Mouse (Mus musculus) kidney, postnatal 0 days (tissue): Measurements from ENCODE around the gene Olfr767. TPM values are rescaled to one million over a fixed set of nuclear protein-coding genes. Genes with fewer than 3 reads are reported as not detected.

Experiments used
- ATAC-seq: fragments of 200-750 bp; cut with Nextera tagmentation; replicated peaks from 2 replicates; pipeline ENCODE4 v1.8.0; 2017; ENCODE audit warnings: low read depth, moderate number of reproducible peaks, moderate TSS enrichment, moderate library complexity; ENCODE audit not compliant: low FRiP score
- DNase-seq: peaks from one replicate; pipeline ENCODE4 v3.0.0-alpha.2; 2016; ENCODE audit warnings: low spot score
- H3K27ac ChIP-seq: fragments of 300-500 bp; sonication (generic); 2 replicates; pipeline ENCODE4 v1.5.1; 2014; ENCODE audit warnings: mild to moderate bottlenecking
- H3K27me3 ChIP-seq: fragments of 300-500 bp; sonication (generic); 2 replicates; pipeline ENCODE4 v1.6.1; 2014; ENCODE audit warnings: low read length, mixed read lengths; ENCODE audit not compliant: insufficient read depth
- H3K36me3 ChIP-seq: fragments of 300-500 bp; sonication (generic); 2 replicates; pipeline ENCODE4 v1.6.1; 2014; ENCODE audit warnings: low read length, mixed read lengths; ENCODE audit not compliant: insufficient read depth
- H3K4me1 ChIP-seq: fragments of 300-500 bp; sonication (generic); replicated peaks from 2 replicates; pipeline ENCODE4 v1.6.1; 2014; ENCODE audit warnings: antibody characterized with exemption, low read length, mixed read lengths; ENCODE audit not compliant: insufficient read depth
- H3K4me2 ChIP-seq: fragments of 300-500 bp; sonication (generic); 2 replicates; pipeline ENCODE4 v1.6.1; 2014; ENCODE audit warnings: mild to moderate bottlenecking, low read length, moderate library complexity, mixed read lengths
- H3K4me3 ChIP-seq: fragments of 300-500 bp; sonication (generic); replicated peaks from 2 replicates; pipeline ENCODE4 v1.5.1; 2014; ENCODE audit warnings: low read depth, low read length
- H3K9ac ChIP-seq: fragments of 300-500 bp; sonication (generic); 2 replicates; pipeline ENCODE4 v1.6.1; 2014; ENCODE audit warnings: low read depth, low read length
- H3K9me3 ChIP-seq: fragments of 300-500 bp; sonication (generic); replicated peaks from 2 replicates; pipeline ENCODE4 v1.6.1; 2016; ENCODE audit warnings: low read length, inconsistent platforms, mixed read lengths
- CTCF ChIP-seq: IDR thresholded peaks from 2 replicates; pipeline ENCODE4 v1.5.1; 2016; ENCODE audit warnings: antibody characterized with exemption, low read depth, mild to moderate bottlenecking, moderate library complexity
- WGBS: fragments of 180-500 bp; shearing (Covaris S2); extraction: QIAGEN DNeasy Blood & Tissue Kit; methylation state at CpG from one replicate; pipeline ENCODE4 v1.1.7; 2014; 5-methylcytosine and 5-hydroxymethylcytosine counted together
- polyA plus RNA-seq: library from polyadenylated mRNA; unstranded; fragments of >200 nt; fragmentation: Nextera tagmentation; extraction: Ambion mirVana; gene quantifications from 2 replicates; pipeline ENCODE4 v1.2.1, GENCODE M21; 2015

Gene Olfr767
- polyA plus RNA-seq, 1 experiment from 2014 or later, result not detected

- Histone ChIP-seq H3K36me3 (no peaks in the 10 kb centered on the region), H3K4me1 (no peaks in the 10 kb centered on the region), H3K4me3 (no peak within 1 kb of the TSS), H3K27me3 (no peaks in the 10 kb centered on the region), H3K4me2 (no peak within 1 kb of the TSS), H3K27ac (no peak within 1 kb of the TSS), H3K9ac (no peak within 1 kb of the TSS), H3K9me3 (no peaks in the 10 kb centered on the region)
- no peak for ATAC-seq
- no peak for TF ChIP-seq CTCF
- 86% methylated on average over 3 of the region's 3 CpGs for WGBS
- no peak for DNase-seq
These were observed 42.9 kb downstream of the Olfr767 start, which contains the start of gene Olfr764-ps1 for GRCm38 (mm10) chr10:129039796-129040195. Gene Olfr764-ps1 (minus strand): TSS chr10:129039896.

GRCm38 (mm10) chr10:129028343-129028742 is 54.4 kb downstream of the Olfr767 start:
- ATAC-seq (no peak), DNase-seq (peak; percentile 40)
- WGBS, result 29% methylated on average over 2 of the region's 2 CpGs
- Histone ChIP-seq H3K36me3 (no peaks in the 10 kb centered on the region), H3K9me3 (no peaks in the 10 kb centered on the region), H3K27me3 (no peaks in the 10 kb centered on the region), H3K4me2 (no peak overlapping the region), H3K9ac (no peak overlapping the region), H3K27ac (no peak overlapping the region), H3K4me3 (no peak overlapping the region), H3K4me1 (no peaks in the 10 kb centered on the region)
- TF ChIP-seq CTCF, result no peak

DNA sequence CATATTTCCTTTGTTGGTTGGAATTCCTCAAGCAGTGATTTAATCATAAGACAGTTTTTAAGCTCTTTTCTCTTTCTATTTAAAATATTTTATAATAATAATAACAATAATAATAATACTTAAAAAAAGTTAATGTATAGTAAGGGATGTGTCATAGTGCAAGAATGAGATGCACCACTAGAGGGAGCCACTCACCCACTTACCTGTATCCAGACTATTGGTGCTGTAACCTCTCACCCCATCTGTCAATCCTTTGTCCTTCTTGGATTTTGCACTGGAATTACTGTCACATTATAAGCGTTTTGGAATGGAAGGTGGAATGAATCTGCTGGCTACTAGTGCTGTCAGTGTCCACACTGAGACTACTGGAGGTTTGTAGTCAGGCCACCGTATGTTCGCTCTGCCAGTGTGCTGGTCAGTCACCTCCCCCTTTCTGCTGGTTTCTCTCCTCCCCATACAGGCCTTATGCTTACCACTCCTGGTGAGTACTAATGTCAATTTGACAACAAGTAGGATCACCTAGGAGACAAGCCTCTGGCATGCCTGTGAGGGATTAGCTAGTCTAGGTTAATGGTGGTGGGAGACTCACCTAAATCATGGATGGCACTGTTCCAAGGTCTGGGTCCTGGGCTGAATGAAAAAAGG is 56.6 kb downstream of the Olfr767 start:
- WGBS, result 64% methylated on average over 3 of the region's 3 CpGs
- ATAC-seq, result 0 out of 2 replicates have a peak, but pooled peaks have one; percentile 46
- Histone ChIP-seq H3K9me3 (no peaks in the 10 kb centered on the region), H3K4me2 (no peak overlapping the region), H3K4me1 (no peaks in the 10 kb centered on the region), H3K27ac (no peak overlapping the region), H3K36me3 (no peaks in the 10 kb centered on the region), H3K9ac (no peak overlapping the region), H3K4me3 (no peak overlapping the region), H3K27me3 (no peaks in the 10 kb centered on the region)
- peak; percentile 82 for TF ChIP-seq CTCF
- peak; percentile 65 for DNase-seq

Other genes with a start within 250 kb of the Olfr767 start
- gene Gdf11, start 191.2 kb downstream of the Olfr767 start, polyA plus RNA-seq, result 7.7 and 8.2 TPM in 2 replicates
- 1,350 and 1,394 TPM in 2 replicates for gene Cd63, start 181.9 kb downstream of the Olfr767 start, polyA plus RNA-seq
- gene Rdh5, start 160.0 kb downstream of the Olfr767 start, polyA plus RNA-seq, result 12.9 and 15.0 TPM in 2 replicates
- gene Bloc1s1, start 158.9 kb downstream of the Olfr767 start, polyA plus RNA-seq, result 272 and 276 TPM in 2 replicates
- gene Itga7, start 149.1 kb downstream of the Olfr767 start, polyA plus RNA-seq, result 3.8 TPM in 2 replicates
- 59.9 and 69.3 TPM in 2 replicates for gene Mettl7b, start 121.9 kb downstream of the Olfr767 start, polyA plus RNA-seq
- gene Olfr9, start 93.5 kb downstream of the Olfr767 start, polyA plus RNA-seq, result not detected in 2 replicates
- not detected in 2 replicates for gene Olfr763, start 72.1 kb downstream of the Olfr767 start, polyA plus RNA-seq
- gene Olfr764-ps1, start 43.0 kb downstream of the Olfr767 start, polyA plus RNA-seq, result not detected in 2 replicates
- not detected in 2 replicates for gene Olfr765, start 32.9 kb downstream of the Olfr767 start, polyA plus RNA-seq
- gene Olfr766-ps1, start 13.9 kb downstream of the Olfr767 start, polyA plus RNA-seq, result not detected in 2 replicates
- 0.04 TPM in 1 of 2 replicates, not detected in the other for gene Olfr768, start 16.5 kb upstream of the Olfr767 start, polyA plus RNA-seq
- gene Olfr769, start 35.0 kb upstream of the Olfr767 start, polyA plus RNA-seq, result not detected in 2 replicates
- not detected in 2 replicates for gene Olfr770, start 56.1 kb upstream of the Olfr767 start, polyA plus RNA-seq
- not detected in 2 replicates for gene Olfr771, start 81.8 kb upstream of the Olfr767 start, polyA plus RNA-seq
- not detected in 2 replicates for gene Olfr772, start 95.0 kb upstream of the Olfr767 start, polyA plus RNA-seq
- gene Olfr773, start 104.5 kb upstream of the Olfr767 start, polyA plus RNA-seq, result not detected in 2 replicates
- gene Olfr774, start 153.3 kb upstream of the Olfr767 start, polyA plus RNA-seq, result not detected in 2 replicates
- gene Olfr775, start 165.5 kb upstream of the Olfr767 start, polyA plus RNA-seq, result not detected in 2 replicates
- gene Olfr776, start 176.2 kb upstream of the Olfr767 start, polyA plus RNA-seq, result not detected in 2 replicates
- not detected in 2 replicates for gene Olfr777, start 188.6 kb upstream of the Olfr767 start, polyA plus RNA-seq
- gene Olfr780, start 235.2 kb upstream of the Olfr767 start, polyA plus RNA-seq, result not detected in 2 replicates
- gene Olfr781, start 245.9 kb upstream of the Olfr767 start, polyA plus RNA-seq, result not detected in 2 replicates